Mouse (Mus musculus) kidney, embryonic 14.5 days (tissue): ENCODE results near the gene Anln. TPM values are rescaled to one million over a fixed set of nuclear protein-coding genes. Genes with fewer than 3 reads are reported as not detected.

ENCODE experiments used
- ATAC-seq: fragments of 200-750 bp; cut with Nextera tagmentation; 2 replicates; pipeline ENCODE4 v1.8.0; 2017; ENCODE audit warnings: moderate number of reproducible peaks, mild to moderate bottlenecking, moderate TSS enrichment, moderate library complexity; ENCODE audit not compliant: low FRiP score, low TSS enrichment
- H3K27ac ChIP-seq: fragments of 300-500 bp; sonication (generic); 2 replicates; pipeline ENCODE4 v1.5.1; 2014; ENCODE audit warnings: low read depth, mild to moderate bottlenecking, low read length, moderate library complexity, mixed read lengths
- H3K27me3 ChIP-seq: fragments of 300-500 bp; sonication (generic); 2 replicates; pipeline ENCODE4 v1.6.1; 2014; ENCODE audit warnings: mild to moderate bottlenecking, low read length; ENCODE audit not compliant: control insufficient read depth, insufficient read depth
- H3K36me3 ChIP-seq: fragments of 300-500 bp; sonication (generic); 2 replicates; pipeline ENCODE4 v1.6.1; 2014; ENCODE audit warnings: low read length, mixed read lengths; ENCODE audit not compliant: control insufficient read depth, insufficient read depth
- H3K4me1 ChIP-seq: fragments of 300-500 bp; sonication (generic); 2 replicates; pipeline ENCODE4 v1.6.1; 2014; ENCODE audit warnings: low read length, mixed read lengths; ENCODE audit not compliant: control insufficient read depth, insufficient read depth
- H3K4me2 ChIP-seq: fragments of 300-500 bp; sonication (generic); replicated peaks from 2 replicates; pipeline ENCODE4 v1.6.1; 2014; ENCODE audit warnings: low read depth, mild to moderate bottlenecking, low read length
- H3K4me3 ChIP-seq: fragments of 300-500 bp; sonication (generic); 2 replicates; pipeline ENCODE4 v1.5.1; 2014; ENCODE audit warnings: mild to moderate bottlenecking, low read length
- H3K9ac ChIP-seq: fragments of 300-500 bp; sonication (generic); 2 replicates; pipeline ENCODE4 v1.6.1; 2014; ENCODE audit warnings: low read depth, mild to moderate bottlenecking, low read length, moderate library complexity
- H3K9me3 ChIP-seq: fragments of 300-500 bp; sonication (generic); 2 replicates; pipeline ENCODE4 v1.6.1; 2016; ENCODE audit warnings: low read length; ENCODE audit not compliant: control insufficient read depth
- WGBS: fragments of 180-500 bp; shearing (Covaris S2); extraction: QIAGEN DNeasy Blood & Tissue Kit; methylation state at CpG from one replicate; pipeline ENCODE4 v1.1.7; 2014; 5-methylcytosine and 5-hydroxymethylcytosine counted together
- polyA plus RNA-seq: library from polyadenylated mRNA; unstranded; fragments of >200 nt; fragmentation: Nextera tagmentation; extraction: Ambion mirVana; gene quantifications from 2 replicates; pipeline ENCODE4 v1.2.1, GENCODE M21; 2014

Anln gene
- polyA plus RNA-seq, 1 experiment from 2014 or later, result 54.3 TPM

DNA sequence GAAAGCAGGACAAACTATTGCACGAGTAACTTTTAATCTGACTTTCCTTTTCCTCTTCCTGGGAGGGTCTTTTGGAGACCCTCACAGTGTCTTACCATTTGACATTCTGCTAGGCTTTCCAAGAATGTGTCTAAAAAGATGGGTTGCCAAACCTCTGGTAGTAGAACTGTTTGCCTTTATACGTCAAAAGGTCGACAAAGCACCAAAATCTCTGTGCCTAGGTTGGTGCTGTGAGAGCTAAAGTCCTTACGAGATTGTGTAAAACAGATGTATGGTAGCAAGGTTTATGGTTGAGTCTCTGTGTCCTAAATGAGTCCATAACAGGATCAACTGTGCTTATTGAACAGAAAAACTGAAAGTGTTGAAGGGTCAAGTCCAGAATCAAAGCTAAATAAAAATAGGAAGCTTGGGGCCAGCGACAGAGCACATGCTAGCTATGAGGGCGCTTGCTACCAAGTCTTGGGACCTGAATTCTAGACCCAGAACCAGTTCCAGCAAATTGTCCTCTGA lies 803 bp upstream of the Anln start:
- Histone ChIP-seq H3K36me3 (no peaks in the 10 kb centered on the region), H3K27ac (no peak overlapping the region), H3K4me3 (peak overlapping the region; percentile 73), H3K4me2 (peak overlapping the region; percentile 62), H3K9me3 (no peaks in the 10 kb centered on the region), H3K9ac (peak overlapping the region; percentile 81; the same call in 1 of the 2 replicates), H3K27me3 (no peaks in the 10 kb centered on the region), H3K4me1 (peaks cover 7% of the 10 kb centered on the region)
- no peak for ATAC-seq
- 60% methylated on average over 6 of the region's 6 CpGs for WGBS

DNA sequence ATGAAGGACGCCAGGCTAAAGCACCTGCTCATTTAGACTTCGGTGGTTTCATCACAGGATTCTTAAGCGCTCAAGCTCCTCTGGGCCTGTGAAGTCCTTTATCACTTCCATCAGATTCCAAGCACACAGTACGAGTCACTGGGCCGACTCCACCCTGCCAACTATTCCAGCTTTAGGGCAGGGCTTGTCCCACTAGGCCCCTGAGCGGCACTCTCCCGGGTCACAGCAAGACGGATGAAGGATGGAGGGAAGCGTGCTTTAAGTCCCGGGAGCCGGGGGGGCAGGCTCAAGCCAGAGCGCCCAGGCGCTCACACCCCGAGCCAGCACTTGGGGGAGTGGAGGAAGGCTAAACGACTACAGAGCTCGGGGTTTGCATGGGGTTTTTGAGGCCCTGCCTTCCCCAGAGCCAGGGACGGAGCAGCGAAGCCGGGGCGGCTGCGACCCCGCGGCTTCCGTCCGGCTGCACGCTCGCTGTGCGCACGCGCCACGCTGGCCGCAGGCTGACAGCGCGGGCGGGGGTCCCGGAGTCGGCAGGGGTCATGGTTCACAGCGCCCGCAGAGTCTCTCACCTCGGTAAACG lies 497 bp downstream of the Anln start:
- peak overlapping the region; percentile 73 for H3K4me3 ChIP-seq
- peak; percentile 81 for ATAC-seq
- under 1% methylated on average over 41 of the region's 41 CpGs for WGBS
- H3K36me3 ChIP-seq, result no peaks in the 10 kb centered on the region
- H3K4me2 ChIP-seq, result peak overlapping the region; percentile 62
- peak overlapping the region; percentile 81 for H3K9ac ChIP-seq
- no peaks in the 10 kb centered on the region for H3K27me3 ChIP-seq
- no peaks in the 10 kb centered on the region for H3K9me3 ChIP-seq
- H3K4me1 ChIP-seq, result peaks cover 7% of the 10 kb centered on the region
- peak overlapping the region; percentile 91 for H3K27ac ChIP-seq

DNA sequence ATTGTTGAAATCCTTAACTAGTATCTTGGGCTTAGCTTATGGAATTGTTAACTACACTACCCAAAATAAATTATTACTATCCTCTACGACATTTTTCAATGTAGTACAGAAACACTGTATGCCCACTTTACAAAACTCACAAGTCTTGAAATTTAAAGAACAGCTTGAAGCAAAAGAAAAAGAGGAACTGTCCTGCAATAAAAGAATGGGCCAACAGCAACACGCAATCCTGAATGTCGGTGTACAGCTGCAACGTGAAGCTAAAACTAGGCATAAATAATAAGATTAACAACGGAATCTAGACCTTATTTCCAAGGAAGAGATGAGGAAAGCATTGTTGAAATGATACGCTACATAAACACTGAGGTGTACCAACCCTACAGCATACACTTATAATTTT lies 1.1 kb downstream of the Anln start:
- Histone ChIP-seq H3K4me2 (peak overlapping the region; percentile 62), H3K9ac (peak overlapping the region; percentile 81), H3K4me1 (peaks cover 7% of the 10 kb centered on the region), H3K27ac (peak overlapping the region; percentile 91; the same call in 1 of the 2 replicates), H3K9me3 (no peaks in the 10 kb centered on the region), H3K27me3 (no peaks in the 10 kb centered on the region), H3K4me3 (peak overlapping the region; percentile 73), H3K36me3 (no peaks in the 10 kb centered on the region)
- WGBS, result 20% methylated on average over 6 of the region's 6 CpGs
- ATAC-seq, result no peak

DNA sequence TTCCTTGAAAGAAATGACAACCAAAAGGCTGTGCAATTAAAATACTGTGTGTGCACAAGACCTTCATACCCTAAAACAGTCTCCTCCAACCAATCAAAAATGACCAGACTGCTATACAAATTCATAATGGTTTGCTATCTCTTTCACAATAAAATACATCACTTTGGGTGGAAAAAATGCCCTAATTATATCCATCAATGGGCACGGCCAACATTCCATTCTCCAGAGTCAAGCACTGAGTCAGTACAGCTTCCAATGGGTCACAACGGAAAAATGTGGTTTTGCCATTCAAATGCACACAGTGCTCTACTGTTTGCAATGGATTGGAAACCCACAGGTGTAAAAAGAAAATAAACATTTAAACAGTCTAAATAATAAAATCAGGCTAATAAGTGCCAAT lies 3.1 kb downstream of the Anln start:
- Histone ChIP-seq H3K27ac (no peak overlapping the region), H3K9ac (no peak overlapping the region), H3K4me3 (no peak overlapping the region), H3K27me3 (no peaks in the 10 kb centered on the region), H3K4me2 (no peak overlapping the region), H3K9me3 (no peaks in the 10 kb centered on the region), H3K36me3 (peaks cover 12% of the 10 kb centered on the region; the same call in 1 of the 2 replicates), H3K4me1 (peaks cover 7% of the 10 kb centered on the region)
- WGBS, result 74% methylated on average over 2 of the region's 2 CpGs
- no peak for ATAC-seq

DNA sequence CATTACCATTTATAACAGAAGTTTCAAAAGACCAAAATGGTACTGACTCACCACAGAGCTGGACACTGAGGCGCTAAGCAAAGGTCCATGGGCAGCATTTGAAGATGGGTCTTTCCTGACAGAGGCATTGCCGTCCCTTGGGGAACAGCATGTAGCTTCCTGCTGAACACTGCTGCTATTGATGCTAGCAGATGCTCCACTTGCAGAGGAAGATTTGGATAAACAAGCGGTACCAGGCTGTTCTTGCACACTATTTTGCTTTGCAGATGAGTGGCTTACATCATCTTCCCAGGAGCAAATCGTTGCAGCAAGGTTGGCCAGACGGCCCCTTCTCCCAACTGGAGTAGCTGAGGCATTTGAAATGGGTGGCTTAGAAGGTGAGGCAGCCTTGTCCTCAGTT lies 12.9 kb downstream of the Anln start:
- peaks cover 81% of the 10 kb centered on the region for H3K36me3 ChIP-seq
- H3K4me1 ChIP-seq, result no peaks in the 10 kb centered on the region
- no peak overlapping the region for H3K27ac ChIP-seq
- H3K4me2 ChIP-seq, result no peak overlapping the region
- no peaks in the 10 kb centered on the region for H3K9me3 ChIP-seq
- H3K4me3 ChIP-seq, result no peak overlapping the region
- no peak for ATAC-seq
- no peak overlapping the region for H3K9ac ChIP-seq
- no peaks in the 10 kb centered on the region for H3K27me3 ChIP-seq
- WGBS, result 91% methylated on average over 5 of the region's 5 CpGs

DNA sequence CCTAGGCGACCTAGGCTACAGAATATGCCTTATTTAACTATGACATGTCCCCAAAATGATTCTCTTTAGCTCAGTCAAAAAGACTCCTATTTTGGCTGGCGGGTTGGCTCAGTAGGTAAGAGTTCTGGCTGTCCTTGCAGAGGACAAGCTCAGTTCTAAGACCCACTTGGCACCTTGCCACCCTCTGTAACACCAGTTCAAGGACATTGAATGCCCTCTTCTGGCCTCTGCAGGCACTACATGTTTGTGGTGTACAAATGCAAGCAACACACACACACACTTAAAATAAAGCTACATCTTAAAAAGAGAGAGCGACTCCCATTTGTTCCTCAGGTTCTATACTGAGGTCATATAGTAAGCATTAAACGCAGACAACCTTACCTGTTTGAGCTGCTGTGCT lies 16.2 kb downstream of the Anln start:
- WGBS, result 96% methylated on average over 4 of the region's 4 CpGs
- no peaks in the 10 kb centered on the region for H3K9me3 ChIP-seq
- H3K27ac ChIP-seq, result no peak overlapping the region
- no peak overlapping the region for H3K9ac ChIP-seq
- H3K4me3 ChIP-seq, result no peak overlapping the region
- ATAC-seq, result no peak
- H3K27me3 ChIP-seq, result no peaks in the 10 kb centered on the region
- H3K4me1 ChIP-seq, result no peaks in the 10 kb centered on the region
- H3K4me2 ChIP-seq, result no peak overlapping the region
- peaks cover 84% of the 10 kb centered on the region for H3K36me3 ChIP-seq

DNA sequence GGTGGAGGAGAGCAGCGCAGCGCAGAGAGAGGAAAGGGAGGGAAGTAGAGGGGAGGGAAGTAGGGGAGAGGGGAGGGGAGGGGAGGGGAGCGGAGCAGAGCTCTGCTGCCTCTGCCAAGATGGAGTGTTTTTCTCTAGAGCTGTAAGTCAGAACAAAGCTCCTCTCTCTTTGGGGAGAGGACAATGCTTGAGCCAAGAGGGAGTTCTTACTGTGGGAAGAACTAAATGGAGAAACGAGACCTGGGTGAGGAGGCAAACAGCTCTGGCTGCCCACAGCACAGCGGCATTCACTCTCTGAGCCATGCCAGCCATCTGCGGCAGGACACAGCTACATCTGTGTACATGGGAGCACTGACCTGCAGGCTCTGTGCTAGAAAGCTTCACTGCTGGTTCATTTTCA lies 21.0 kb downstream of the Anln start:
- Histone ChIP-seq H3K27ac (no peak overlapping the region), H3K36me3 (peaks cover 79% of the 10 kb centered on the region), H3K4me3 (no peak overlapping the region), H3K9ac (no peak overlapping the region), H3K27me3 (no peaks in the 10 kb centered on the region), H3K4me1 (no peaks in the 10 kb centered on the region), H3K9me3 (no peaks in the 10 kb centered on the region), H3K4me2 (no peak overlapping the region)
- ATAC-seq, result no peak
- 92% methylated on average over 6 of the region's 6 CpGs for WGBS

DNA sequence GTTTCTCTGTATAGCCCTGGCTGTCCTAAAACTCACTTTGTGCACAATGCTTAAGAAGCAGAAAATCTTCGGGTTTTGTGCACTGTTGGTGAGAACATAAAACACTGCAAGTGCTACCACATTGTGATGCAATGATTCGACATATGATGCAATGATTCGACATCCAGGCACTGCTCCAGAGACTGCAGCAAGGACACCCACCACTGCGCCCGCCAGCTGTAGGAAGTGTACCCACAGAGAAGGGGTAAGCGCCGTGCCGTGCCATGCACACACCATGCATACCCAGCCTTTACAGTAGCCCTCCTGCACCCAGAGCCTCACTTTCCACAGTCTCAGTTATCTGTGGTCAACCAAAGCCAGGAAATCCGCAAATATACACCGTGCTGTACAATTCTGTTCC lies 22.4 kb downstream of the Anln start:
- no peaks in the 10 kb centered on the region for H3K9me3 ChIP-seq
- no peak overlapping the region for H3K27ac ChIP-seq
- H3K36me3 ChIP-seq, result peaks cover 77% of the 10 kb centered on the region
- no peaks in the 10 kb centered on the region for H3K4me1 ChIP-seq
- ATAC-seq, result no peak
- H3K4me3 ChIP-seq, result no peak overlapping the region
- WGBS, result 96% methylated on average over 10 of the region's 10 CpGs
- H3K4me2 ChIP-seq, result no peak overlapping the region
- no peaks in the 10 kb centered on the region for H3K27me3 ChIP-seq
- no peak overlapping the region for H3K9ac ChIP-seq

DNA sequence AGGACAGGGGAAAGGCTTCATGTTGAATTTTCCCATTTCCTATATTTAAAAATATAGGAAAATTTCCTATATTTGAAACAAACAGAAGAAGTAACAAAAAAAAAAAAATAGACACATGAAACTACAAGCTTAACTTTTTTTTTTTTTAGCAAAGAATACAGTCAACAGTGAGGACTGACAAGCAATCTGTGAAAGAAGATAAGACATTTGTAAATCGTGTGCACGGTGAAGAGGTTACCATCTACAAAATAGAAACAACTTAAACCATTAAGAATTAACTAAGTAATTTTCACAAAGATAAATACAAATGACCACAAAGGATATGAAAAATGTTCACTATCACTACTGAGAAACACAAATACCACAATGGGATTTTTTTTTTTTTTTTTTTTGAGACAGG lies 22.8 kb downstream of the Anln start:
- Histone ChIP-seq H3K36me3 (peaks cover 77% of the 10 kb centered on the region), H3K27me3 (no peaks in the 10 kb centered on the region), H3K4me1 (no peaks in the 10 kb centered on the region), H3K4me2 (no peak overlapping the region), H3K4me3 (no peak overlapping the region), H3K9me3 (no peaks in the 10 kb centered on the region), H3K27ac (no peak overlapping the region), H3K9ac (no peak overlapping the region)
- ATAC-seq, result no peak
- WGBS, result 93% methylated on average over 2 of the region's 2 CpGs
